Mouse (Mus musculus) frontal cortex, adult (tissue): ENCODE measurements around the gene Hspg2.
A peak's percentile ranks its signal among the peaks of the same experiment; 100 is the strongest.
"Not testable (repeated sequence)": the region's sequence is repeated elsewhere in the genome, so short reads cannot be mapped to it uniquely, and the experiment has no call there.

Source experiments
- ATAC-seq: cut with Nextera tagmentation; 2 replicates; pipeline ENCODE4 v1.9.2; 2017; ENCODE audit warnings: mild to moderate bottlenecking, moderate library complexity, mixed read lengths; ENCODE audit not compliant: low TSS enrichment

The Hspg2 gene

DNA sequence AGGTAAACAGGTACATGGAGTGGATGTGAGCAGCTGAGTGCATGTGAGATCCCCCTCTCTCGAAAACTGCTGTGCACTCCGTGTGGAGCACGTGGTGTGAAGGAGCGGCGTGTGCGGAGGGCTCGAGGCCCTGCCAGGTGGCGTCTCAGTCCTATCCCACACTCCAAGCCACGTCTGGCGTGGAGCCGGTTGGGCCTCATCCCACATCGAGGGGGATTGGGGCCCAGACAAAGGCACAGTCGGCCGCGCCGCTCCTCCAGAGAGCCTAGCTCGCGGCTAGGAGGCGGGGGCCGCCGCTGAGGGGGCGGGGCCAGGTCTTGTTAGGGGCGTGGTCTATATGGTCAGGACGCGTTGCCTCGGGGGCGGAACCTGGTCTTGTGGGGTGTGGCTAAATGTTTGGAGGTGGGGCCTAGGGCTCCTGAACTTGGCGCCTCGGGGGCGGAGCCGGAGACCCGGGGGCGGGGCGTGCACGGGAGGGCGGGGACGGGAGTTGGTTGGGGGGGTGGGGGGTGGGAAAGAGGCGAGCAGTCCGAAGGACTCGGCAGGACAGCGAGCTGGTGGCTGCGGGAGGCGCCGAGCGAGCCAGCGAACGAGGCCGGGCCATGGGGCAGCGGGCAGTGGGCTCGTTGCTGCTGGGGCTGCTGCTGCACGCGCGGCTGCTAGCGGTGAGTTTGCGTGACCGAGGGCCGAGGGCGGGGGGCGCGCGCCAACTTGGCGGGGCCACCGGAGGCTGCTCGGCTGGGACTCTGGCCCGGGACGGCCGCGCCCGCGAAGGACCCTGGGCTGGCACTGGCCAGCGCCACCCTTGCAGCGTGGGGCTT lies at the start of gene Hspg2:
Gene Hspg2 (plus strand): TSS at position 510 of the 821 bp plus-strand sequence.
- peak; percentile 62 for ATAC-seq

DNA sequence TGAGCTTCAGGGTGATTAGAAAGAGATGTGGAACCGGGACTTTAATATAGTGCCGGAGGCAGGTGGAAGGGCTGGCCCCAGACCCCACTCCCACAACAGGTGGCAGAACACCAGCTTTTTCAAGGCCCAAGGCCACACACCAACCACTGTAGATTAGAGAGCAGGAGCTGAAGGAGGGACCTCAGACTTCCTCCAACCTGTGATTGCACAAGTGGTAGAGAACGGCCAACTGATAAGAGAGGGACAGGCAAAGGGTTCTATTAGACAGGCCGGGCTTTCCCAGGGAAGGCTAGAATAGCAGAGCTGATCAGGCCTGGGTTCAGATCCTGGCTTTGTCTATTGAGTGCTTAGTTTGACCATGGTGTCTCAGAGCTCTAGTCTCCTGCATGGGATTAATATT lies 38.1 kb upstream of the Hspg2 start, which contains the start of gene Cela3b:
Gene Cela3b (minus strand): TSS at position 39 of the 400 bp plus-strand sequence.
- ATAC-seq, result no peak

DNA sequence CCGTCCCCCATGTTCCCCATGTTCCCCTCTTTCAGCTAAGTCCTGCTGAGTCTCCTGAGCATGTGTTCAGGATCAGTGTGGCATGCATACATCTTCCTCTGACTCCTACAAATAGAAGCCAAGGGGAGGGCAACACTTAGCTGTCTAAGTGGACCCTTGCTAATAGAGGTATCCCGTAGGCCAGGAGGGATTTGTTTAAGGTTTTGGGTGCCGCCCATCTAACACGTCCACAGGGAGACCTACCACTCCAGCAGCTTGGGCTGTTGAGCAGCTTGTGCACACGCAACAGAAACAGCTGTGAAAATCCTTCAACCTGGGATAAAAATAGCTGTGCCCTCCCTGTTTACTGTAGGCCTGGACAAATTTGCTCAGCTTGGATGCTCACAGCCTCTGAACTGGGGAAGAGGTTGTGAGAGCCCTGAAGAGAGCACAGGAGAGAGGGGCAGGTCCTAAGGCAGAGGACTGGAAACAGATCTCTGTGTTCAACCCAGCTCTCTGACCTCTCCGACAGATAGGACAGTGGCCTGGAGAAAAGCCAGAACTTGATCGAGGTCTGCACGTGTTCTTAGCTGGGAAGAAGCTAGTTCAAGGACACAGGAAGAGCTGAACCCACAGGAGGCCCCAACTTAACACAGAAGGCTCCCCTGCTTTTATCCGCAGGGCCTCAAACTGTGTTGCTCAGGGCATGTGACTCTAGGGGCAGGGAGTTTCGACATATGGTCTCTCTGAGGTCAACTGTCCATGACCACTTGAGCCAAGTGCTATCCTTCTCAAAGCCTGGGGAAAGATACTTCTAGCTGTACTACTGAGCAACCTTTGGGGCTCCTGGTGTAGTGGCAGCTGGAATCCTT lies 35.6 kb upstream of the Hspg2 start:
- not testable (repeated sequence) for ATAC-seq

DNA sequence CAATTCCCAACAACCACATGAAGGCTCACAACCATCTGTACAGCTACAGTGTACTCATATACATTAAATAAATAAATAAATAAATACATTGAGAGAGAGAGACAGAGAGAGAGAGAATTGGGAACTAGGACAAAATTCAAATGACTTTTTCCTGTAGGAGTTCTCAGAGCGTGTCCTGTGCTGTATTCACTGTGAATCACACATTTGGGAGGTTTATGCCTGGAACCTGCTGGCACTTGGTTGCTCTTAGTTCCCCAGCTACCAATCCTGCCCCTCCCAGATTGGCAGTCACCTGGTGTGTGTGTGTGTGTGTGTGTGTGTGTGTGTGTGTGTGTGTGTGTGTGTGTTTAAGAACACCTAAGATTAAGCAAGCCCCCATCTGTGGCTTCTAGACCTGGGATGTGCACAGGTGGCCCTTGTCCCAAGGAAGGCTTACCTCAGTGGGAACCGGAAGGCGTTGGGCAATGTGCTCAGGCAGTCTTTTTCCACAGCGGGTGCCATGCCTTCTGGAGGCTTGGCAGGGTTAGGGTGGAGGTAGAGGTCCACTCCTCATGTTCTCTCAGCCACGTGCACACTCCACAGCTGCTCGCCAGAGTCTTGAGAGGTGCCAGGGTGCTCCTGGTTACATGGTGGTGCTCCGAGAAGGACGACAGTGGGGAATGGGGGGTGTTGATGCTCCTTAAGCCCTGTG lies 31.4 kb upstream of the Hspg2 start:
- peak; percentile 62; the same call in 1 of the 2 replicates for ATAC-seq

DNA sequence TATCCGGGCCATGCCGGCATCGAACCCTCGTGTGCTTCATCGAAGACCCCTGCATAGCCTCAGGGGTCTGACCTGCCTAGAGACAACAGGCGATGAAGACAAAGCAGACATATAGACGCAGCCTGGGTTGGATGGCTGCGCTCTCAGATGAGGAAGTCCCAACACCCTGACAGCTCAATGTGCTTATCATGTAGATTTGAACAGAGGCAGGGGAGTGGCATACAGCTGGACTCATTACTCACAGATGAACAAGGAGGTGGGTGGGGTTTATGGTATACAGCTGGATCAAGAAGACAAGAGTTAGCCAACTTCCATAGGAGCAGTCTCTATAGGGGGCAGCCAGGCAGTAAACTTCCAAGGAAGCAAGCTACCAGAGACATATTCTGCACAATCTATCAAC lies 29.7 kb upstream of the Hspg2 start:
- no peak for ATAC-seq

DNA sequence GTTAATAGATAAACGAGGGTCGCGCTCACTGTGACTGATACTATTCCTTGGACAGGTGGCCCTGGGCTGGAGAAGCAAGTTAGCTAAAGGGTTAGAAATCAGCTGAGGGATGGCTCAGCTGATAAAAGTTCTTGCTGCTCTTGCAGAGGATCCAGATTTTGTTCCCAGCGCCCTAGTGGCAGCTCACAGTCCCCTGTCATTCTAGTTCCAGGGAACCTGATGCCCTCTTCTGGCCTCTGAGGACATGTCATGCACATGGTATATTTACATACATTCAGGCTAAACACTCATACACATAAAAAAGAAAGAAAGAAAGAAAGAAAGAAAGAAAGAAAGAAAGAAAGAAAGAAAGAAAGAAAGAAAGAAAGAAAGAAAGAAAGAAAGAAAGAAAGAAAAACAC lies 27.2 kb upstream of the Hspg2 start:
- no peak for ATAC-seq

DNA sequence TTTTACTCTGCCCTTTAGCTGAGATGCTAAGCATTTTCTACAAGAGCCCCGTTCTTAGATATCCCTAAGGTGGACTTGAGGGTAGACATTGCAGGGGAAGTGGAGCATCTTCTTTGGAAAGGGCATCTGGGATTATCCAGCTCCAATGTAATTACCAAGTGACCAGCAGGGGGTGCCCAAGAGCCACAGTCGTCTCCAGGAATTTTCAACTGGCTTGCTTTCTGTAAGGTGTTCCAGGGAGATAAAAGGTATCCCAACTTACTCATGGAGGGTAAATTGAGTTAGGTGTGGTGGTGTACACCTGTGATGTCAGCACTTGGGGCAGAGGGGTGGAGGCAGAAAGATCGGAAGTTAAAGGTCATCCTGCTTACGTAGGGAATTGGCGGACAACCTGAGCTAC lies 24.9 kb upstream of the Hspg2 start:
- ATAC-seq, result no peak

DNA sequence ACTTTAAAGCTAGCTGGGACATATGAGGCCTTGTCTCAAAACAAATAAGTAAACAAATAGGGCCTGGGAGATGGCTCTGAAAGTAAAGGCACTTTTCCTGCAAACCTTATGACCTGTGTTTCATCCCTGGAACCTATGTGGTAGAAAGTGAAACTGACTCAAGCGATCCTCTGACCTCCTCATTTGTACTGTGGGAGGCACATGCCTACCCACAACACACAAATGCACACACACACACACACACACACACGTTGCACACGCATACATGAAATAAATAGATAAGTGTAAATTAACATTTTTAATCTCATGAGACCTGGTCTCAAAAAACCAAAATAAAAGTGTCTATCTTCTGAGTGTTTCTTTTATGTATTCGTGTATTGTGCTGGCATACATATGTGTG lies 22.7 kb upstream of the Hspg2 start:
- ATAC-seq, result no peak

DNA sequence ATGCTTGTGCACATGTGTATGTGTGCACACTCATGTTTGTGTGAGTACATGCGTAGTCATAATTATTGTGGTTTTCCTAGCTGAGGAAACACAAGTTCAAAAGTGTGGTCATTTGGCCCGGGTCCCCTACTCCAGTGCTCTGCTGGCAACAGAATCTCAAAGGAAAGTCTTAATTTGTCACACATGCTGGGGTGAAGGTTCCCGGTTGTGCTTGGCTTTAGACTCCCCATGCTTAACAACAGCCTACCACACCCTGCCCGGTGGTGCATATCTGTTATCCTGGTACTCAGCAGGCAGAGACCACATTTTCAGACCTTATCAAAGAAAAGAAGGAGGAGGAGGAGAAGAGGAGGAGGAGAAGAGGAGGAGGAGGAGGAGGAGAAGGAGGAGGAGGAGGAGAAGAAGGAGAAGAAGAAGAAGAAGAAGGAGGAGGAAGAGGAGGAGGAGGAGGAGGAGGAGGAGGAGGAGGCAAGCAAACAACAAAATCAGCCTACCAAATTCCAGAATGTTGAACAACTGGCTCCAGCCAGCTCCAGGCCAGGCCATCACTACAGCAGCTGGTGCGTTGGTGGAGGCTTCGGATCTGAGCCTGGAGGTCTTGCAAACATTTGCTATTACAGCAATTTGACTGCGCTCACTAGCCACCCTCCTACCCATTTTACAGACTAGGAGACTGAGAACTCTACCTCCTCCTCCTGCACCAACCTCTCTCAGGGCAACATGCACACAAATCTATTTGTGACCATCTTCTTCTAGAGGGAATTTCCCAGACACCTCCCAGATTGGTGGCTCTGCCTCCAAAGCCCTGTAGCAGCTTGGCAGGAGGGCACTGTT lies 21.0 kb upstream of the Hspg2 start:
- ATAC-seq, result no peak; the same call in 1 of the 2 replicates

DNA sequence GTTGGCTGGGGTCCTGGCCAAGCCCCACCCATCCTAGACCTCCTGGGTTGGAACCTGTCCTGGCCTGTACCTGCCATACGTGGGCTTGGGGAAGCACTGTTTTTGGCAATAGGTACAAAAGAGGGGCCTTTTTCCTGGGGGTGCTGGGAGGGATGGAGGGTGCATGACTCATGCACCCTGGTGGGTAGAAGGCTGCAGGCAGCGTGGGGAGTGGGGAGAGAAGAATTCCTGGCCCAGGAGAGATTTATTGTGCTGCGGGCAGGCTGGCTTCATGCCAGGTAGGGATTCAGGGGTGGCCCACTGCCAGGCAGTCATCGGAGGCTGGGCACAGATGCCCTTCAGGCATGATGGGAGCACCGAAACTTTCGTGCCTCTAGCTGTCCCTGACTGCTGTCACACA lies 20.4 kb upstream of the Hspg2 start:
- no peak for ATAC-seq

DNA sequence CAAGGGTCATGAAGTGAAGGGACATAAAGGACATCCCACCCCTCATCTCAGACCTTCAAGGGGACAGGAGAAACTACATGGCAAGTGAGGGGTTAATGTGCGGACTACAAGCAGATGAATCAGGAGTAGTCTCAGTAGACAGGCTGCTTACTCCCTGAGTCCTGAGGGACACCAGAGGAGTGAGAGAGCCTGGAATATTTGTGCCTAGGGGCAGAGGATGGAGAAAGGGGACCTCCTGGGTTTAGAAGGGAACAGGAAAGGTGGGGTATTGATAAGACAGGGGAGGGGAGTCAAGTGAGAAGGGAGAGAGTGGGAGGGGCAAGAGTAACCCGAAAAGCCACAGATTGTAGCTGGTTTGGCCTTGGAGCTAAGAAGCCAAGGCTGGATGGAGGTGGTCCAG lies 19.9 kb upstream of the Hspg2 start:
- ATAC-seq, result no peak

DNA sequence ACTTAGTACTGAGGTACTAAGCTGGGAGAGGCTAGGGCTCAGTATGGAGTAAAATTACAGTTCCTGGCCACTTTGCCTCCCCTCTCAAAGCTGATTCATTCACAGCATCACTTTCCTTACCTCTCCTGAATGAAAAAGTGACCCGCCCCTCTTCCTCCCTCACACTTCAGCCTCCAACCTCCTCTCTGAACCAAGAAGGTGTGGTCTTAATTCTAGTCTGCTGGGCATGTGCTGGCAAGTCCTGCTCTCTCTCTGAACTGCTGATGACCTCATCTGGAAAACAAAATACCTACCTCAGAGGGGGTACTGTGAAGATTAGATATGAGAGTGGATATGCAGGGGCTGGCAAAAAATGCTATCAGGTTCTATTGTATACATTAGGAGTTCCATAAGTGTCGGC lies 19.4 kb upstream of the Hspg2 start:
- no peak for ATAC-seq

DNA sequence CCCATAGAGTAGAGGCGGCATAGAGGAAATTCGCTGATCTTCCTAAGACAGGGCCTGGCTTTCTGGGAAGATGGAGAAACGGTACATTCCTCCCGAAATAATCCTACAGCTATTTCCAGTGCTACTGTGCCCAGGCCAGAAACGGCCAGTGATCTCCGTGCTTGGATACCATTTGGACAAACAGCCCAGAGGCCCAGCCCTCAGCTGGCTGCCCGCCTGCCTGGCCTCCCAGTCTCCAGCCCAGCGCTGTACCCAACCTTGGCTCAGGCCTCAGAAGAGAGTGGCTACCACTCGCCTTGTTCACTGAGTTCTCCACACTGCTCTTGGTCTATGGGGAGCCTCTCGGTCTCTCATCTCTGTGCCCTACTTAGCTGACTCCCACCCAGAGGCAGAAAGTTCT lies 18.9 kb upstream of the Hspg2 start:
- no peak for ATAC-seq

DNA sequence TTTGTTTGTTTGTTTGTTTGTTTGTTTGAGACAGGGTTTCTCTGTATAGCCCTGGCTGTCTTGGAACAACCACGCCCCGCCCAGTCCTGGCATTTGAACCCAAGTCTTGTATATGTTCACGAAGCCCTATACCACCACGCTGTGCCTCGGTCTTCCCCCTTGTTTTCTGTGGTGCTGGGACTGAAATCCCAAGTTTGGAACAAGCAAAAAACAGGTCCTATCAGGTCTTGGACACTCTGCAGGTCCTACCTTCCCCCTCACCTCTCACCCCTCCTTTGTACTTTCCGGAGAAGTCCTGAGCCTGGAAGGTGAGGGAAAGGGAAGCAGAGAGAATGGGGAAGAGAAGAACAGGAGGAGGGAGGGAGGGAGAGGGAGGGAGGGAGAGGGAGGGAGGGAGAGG lies 16.4 kb upstream of the Hspg2 start:
- no peak for ATAC-seq

DNA sequence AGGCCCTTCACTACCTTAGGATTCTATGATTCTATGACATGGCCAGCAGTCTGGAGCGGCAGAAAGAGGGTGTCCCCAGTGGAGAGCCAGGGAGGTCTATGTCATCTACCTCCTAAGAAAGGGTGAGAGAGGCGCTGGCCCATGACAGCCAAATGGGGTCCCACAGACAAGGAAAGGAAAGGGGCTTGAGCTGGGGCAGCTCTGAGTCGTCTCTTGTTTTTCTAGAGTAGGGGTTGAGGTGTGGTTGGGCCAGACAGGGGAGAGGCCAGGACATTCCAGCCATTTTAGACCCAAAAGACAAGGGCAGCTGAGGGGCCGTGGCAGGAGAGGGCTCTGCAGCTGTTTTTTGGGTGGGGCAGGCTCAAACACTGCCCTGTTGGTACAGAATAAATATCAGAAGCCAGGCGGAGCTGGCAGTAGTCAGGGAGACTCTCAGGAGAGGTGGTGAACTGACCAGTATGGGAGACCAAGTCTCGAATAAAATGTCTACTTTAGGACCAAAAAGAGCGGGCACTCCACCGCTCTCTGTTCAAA lies 15.3 kb upstream of the Hspg2 start, which contains the start of gene 1700013G24Rik:
Gene 1700013G24Rik (plus strand): TSS at position 51 of the 534 bp plus-strand sequence.
- ATAC-seq, result no peak

DNA sequence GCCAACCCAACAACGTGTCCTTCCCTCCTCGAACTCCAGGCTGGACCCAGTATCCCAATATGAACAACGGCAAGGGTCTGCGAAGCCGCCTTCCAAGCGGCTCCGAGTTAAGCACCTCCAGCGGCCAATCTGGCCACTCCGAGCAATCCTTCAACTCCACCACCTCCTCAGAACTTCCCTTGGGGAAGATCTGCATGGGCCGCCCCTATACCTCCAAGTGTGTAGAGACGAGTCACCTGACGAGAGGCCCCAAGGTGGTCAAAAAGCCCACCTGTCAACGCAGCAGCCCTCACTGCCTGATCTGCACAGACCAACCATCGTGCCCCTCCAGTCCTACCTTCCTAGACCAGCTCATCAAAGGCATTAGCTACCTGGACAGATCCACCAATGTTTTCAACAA lies 14.0 kb upstream of the Hspg2 start:
- no peak for ATAC-seq

DNA sequence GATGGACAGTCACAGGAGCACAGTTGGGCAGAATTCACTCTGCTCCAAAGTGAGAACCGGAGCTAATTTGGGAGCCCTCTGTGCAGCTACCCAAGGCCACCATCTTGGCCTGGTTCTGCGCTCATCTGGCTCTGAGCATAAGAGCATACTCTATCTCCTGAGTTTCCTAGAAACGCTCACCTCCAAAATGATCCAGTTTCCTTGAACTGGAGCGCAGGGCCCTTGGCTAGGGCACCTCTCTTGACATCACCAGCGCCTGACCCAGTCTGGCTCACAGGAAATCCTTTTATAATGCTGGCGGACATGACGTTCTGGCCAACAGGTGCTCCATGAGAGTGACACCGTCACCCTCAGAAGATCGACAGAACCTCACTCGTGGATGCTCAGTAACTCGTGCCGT lies 12.0 kb upstream of the Hspg2 start:
- ATAC-seq, result no peak

DNA sequence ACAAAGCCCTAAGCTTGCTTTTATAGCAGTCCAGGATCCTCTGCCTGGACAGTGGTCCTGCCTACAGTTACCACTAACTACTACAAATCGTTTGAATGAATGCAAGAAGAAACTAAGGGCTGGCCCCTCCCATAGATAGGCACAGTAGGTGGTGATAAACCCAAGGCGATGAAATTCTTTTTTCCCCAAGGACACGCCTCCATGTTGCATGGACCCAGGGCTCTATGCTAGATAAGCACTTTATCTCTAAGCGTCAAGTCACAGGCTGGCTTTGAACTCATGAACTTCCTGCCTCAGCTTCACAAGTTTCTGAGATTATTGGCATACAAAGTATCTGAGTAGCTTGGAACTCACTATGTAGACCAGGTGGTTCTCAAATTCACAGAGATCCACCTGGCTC lies 11.3 kb upstream of the Hspg2 start:
- no peak for ATAC-seq

DNA sequence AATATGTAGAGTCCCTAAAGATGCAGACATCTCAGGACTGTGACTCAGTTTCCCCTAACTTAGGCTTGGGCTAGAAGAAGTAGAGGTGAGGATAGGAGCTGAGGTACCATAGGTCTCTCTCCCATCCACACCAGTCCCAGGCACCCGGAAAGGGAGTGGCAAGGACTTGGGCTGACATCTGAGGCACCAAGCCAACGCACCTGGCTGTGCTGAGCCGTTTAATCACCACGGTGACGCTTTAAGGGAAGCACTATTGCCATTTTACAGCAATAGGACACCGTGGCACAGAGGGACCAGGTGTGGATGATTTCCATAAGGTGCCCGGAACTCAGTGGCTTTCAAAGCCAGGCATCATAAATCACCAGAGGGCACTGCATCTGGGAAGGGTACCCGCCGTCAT lies 10.3 kb upstream of the Hspg2 start:
- ATAC-seq, result no peak

DNA sequence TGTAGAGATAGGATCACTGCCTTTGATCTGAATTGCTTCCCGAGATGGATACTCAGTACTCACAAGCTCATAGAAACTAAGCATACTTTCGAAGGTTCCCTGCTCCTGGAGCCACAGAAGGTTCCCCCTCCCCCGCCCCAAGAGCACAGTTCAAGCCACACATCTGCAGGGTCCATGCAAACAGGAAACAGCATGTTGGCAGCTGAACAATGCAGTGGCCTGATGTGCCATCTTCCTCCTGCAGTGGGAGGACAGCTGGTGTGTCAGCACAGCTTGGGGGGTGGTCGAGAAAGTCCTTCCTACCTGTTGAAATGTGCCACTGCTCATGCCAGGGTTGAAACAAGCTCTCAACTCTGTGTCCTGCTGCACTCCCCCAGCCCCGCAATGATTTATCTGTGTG lies 9.7 kb upstream of the Hspg2 start:
- no peak for ATAC-seq

DNA sequence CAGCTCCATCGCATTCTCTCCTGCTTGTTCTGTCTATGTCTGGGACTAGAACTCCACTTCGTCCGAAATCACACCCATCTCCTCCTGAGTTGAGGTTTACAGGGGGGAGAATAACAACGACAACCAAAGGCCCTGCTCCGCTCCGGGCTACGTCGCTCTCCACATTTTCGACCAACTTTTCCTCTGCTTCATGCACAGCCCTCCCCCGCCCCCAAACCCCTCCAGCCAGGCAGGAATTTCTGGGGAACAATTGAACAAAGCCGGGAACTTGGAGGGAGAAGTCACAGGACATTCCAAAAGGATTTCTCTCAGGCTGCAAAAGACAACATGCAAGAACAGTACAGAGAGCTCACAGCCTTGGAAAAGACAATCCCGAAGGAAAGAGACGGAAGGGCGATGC lies 7.9 kb upstream of the Hspg2 start:
- ATAC-seq, result no peak
